Mouse (Mus musculus) neural tube, embryonic 11.5 days (tissue): ENCODE measurements around the gene Stard13. TPM values are rescaled to one million over a fixed set of nuclear protein-coding genes. Genes with fewer than 3 reads are reported as not detected.

Source experiments
- ATAC-seq: fragments of 200-750 bp; cut with Nextera tagmentation; 2 replicates; pipeline ENCODE4 v1.8.0; 2017; ENCODE audit warnings: moderate number of reproducible peaks, mild to moderate bottlenecking, moderate TSS enrichment, moderate library complexity; ENCODE audit not compliant: insufficient read depth, low FRiP score, low TSS enrichment
- DNase-seq: peaks from one replicate; pipeline ENCODE4 v3.0.0-alpha.2; 2015; ENCODE audit warnings: low spot score
- H3K27ac ChIP-seq: fragments of 300-500 bp; sonication (generic); 2 replicates; pipeline ENCODE4 v1.5.1; 2014; ENCODE audit warnings: low read depth, mild to moderate bottlenecking, low read length
- H3K27me3 ChIP-seq: fragments of 300-500 bp; sonication (generic); 2 replicates; pipeline ENCODE4 v1.6.1; 2014; ENCODE audit warnings: mild to moderate bottlenecking, low read length, mixed read lengths; ENCODE audit not compliant: control insufficient read depth, insufficient read depth
- H3K36me3 ChIP-seq: fragments of 300-500 bp; sonication (generic); 2 replicates; pipeline ENCODE4 v1.6.1; 2014; ENCODE audit warnings: mild to moderate bottlenecking, low read length, moderate library complexity, mixed read lengths; ENCODE audit not compliant: control insufficient read depth, insufficient read depth
- H3K4me1 ChIP-seq: fragments of 300-500 bp; sonication (generic); 2 replicates; pipeline ENCODE4 v1.6.1; 2014; ENCODE audit warnings: low read length, mixed read lengths; ENCODE audit not compliant: control insufficient read depth, insufficient read depth
- H3K4me2 ChIP-seq: fragments of 300-500 bp; sonication (generic); 2 replicates; pipeline ENCODE4 v1.6.1; 2014; ENCODE audit warnings: low read depth, mild to moderate bottlenecking, moderate library complexity
- H3K4me3 ChIP-seq: fragments of 300-500 bp; sonication (generic); 2 replicates; pipeline ENCODE4 v1.5.1; 2014; ENCODE audit warnings: low read depth, low read length
- H3K9ac ChIP-seq: fragments of 300-500 bp; sonication (generic); 2 replicates; pipeline ENCODE4 v1.6.1; 2014; ENCODE audit warnings: mild to moderate bottlenecking, low read length
- H3K9me3 ChIP-seq: fragments of 300-500 bp; sonication (generic); 2 replicates; pipeline ENCODE4 v1.6.1; 2016; ENCODE audit warnings: low read length; ENCODE audit not compliant: control insufficient read depth
- WGBS: fragments of 180-500 bp; shearing (Covaris S2); extraction: QIAGEN DNeasy Blood & Tissue Kit; methylation state at CpG from one replicate; pipeline ENCODE4 v1.1.7; 2014; 5-methylcytosine and 5-hydroxymethylcytosine counted together
- polyA plus RNA-seq: library from polyadenylated mRNA; unstranded; fragments of >200 nt; fragmentation: Nextera tagmentation; extraction: Ambion mirVana; gene quantifications from 2 replicates; pipeline ENCODE4 v1.2.1, GENCODE M21; 2014

The Stard13 gene
- polyA plus RNA-seq, 1 experiment from 2014 or later, result 7.5 TPM

DNA sequence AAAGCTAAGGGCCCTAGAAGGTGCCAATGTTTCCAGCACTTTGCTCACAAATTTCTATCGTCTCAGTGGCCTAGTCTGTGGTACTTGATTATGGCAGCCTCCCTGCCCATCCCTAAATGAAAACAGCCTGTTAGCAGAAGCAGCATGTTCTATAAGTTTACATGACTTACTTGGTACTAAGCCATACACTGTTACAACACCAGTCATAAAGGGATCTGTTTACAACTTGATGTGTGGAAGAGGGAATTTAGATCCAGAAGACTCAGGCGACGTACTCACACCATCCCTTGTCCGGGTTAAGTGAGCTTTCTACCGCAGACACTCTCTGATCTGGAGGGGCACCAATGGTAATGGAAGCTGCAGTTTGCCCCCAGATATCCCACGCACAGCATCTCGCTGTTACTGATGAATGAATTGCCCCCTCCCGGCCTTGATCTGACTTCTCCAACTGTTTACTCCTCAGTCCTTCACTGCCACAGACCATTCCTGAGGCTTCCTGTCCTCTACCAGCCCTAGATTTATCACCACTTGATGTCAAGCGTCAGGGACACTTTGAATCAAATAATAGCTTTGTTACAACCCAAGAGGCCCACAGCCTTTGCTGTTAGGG lies 53.4 kb downstream of the Stard13 start:
- WGBS, result 78% methylated on average over 9 of the region's 9 CpGs
- Histone ChIP-seq H3K27ac (no peak overlapping the region), H3K9ac (no peak overlapping the region), H3K4me3 (no peak overlapping the region), H3K36me3 (no peaks in the 10 kb centered on the region), H3K4me1 (no peaks in the 10 kb centered on the region), H3K4me2 (no peak overlapping the region), H3K27me3 (no peaks in the 10 kb centered on the region), H3K9me3 (no peaks in the 10 kb centered on the region)
- DNase-seq, result no peak
- ATAC-seq, result no peak

DNA sequence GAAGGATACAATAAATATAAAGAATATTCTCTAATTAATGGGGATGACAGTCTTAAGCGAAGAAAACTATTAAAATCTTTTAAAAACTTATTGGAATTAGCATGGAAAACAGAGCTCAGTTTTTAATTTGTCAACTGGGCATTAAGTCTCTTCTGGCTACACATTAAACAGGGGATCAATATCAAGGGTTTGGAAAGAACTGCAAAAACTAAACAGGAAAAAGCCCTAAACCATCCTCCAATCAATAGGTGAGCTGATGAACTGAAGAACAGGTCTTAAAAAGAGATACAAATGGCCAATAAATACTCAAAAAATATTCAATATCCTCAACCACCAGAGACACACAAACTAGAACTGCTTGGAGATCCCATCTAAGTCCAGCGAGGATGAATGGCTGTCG lies 56.5 kb downstream of the Stard13 start:
- DNase-seq, result no peak
- Histone ChIP-seq H3K27me3 (no peaks in the 10 kb centered on the region), H3K4me1 (no peaks in the 10 kb centered on the region), H3K27ac (no peak overlapping the region), H3K9me3 (no peaks in the 10 kb centered on the region), H3K9ac (no peak overlapping the region), H3K4me3 (no peak overlapping the region), H3K4me2 (no peak overlapping the region), H3K36me3 (no peaks in the 10 kb centered on the region)
- no peak for ATAC-seq
- 91% methylated on average over 3 of the region's 3 CpGs for WGBS

DNA sequence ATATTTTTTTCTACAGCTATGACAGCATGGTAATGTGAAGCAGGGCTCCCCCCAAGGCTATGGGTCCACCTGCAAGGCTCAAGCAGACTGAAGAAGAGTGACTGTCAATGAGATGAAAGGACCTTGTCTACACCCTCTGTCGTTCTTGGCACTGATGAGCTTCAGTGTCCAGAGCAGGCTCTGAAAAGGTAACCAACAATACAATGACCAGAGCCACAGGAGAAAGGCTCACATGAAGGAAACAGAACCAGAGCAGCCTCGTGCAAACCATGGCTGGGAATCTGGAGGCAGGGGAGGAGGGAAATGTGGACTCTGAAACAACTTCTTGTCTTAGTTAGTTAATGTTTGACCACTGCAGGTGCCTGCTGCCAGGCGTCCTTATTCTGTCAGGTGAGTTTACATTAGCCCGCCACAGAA lies 57.7 kb downstream of the Stard13 start:
- ATAC-seq (no peak), DNase-seq (no peak)
- Histone ChIP-seq H3K4me1 (no peaks in the 10 kb centered on the region), H3K27ac (no peak overlapping the region), H3K9me3 (no peaks in the 10 kb centered on the region), H3K4me2 (no peak overlapping the region), H3K4me3 (no peak overlapping the region), H3K9ac (no peak overlapping the region), H3K36me3 (no peaks in the 10 kb centered on the region), H3K27me3 (no peaks in the 10 kb centered on the region)
- WGBS, result 74% methylated on average over 4 of the region's 4 CpGs

DNA sequence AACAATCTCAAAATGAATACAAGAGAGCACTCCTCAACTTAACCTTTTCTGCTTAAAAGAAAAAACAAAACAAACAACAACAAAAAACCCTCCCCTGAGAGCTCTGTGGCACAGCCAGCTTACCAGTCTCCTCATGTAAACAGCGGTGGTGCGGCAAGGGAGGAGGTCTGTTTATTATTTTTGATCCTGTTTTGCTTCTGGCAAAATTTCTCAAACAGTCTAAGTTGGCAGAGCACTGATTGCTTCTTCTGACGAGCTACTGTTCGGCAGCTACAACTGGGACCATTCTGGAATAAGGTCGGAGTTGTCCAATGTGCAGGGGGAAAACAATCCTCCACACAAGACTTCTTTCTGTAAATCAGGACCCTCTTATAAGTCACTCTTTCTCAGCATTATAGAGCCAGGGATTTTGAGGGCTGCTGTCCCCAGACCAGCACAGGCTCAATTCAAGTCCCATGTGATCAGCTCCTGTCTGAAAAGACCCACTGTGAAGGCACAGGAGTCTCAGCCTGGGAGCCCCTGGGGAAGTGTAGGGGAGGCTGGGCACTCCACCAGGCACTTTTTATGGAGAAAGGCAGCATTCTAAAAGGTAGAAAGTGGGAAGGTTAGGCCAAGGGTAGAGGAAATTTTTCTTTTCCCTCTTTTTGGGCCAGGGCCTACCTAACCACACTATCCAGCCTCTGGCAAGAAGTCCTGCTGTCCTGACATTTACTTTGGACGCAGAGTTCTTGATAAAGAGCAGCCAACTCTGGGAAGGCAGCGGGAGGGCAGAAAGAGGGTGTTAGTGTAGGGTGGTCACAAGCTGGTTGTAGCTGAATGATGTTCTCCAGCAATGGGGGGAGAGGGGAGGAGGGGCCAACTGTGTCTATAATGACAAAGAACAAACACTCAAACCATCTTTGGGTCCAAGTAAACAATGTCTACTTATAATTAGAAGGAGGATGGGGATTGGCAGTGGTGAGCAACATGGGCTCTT lies 58.9 kb downstream of the Stard13 start:
- DNase-seq, result no peak
- H3K4me2 ChIP-seq, result no peak overlapping the region
- H3K36me3 ChIP-seq, result no peaks in the 10 kb centered on the region
- no peak overlapping the region for H3K27ac ChIP-seq
- no peak overlapping the region for H3K4me3 ChIP-seq
- no peak overlapping the region for H3K9ac ChIP-seq
- no peaks in the 10 kb centered on the region for H3K4me1 ChIP-seq
- no peak for ATAC-seq
- WGBS, result 77% methylated on average over 7 of the region's 7 CpGs
- no peaks in the 10 kb centered on the region for H3K27me3 ChIP-seq
- H3K9me3 ChIP-seq, result no peaks in the 10 kb centered on the region

DNA sequence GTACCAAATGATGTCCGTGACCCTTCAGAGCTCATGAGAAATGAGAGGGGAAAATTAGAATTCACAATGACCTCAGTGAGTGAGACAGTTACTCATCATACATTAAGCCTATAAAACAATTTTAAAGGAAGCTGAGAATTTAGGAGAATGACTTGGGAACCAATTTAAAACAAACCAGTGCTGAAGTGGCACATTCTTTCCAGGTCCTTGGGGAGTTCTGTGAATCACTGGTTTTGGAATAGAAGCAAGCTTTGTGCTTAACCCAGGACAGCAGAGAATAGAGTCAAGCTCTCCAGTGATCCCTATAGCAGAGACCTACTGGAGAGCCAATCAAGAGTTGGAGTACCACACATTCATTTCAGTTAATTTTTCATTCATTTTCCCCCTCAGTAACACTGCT lies 59.9 kb downstream of the Stard13 start:
- Histone ChIP-seq H3K9me3 (no peaks in the 10 kb centered on the region), H3K4me2 (no peak overlapping the region), H3K9ac (no peak overlapping the region), H3K27ac (no peak overlapping the region), H3K27me3 (no peaks in the 10 kb centered on the region), H3K4me3 (no peak overlapping the region), H3K36me3 (no peaks in the 10 kb centered on the region), H3K4me1 (no peaks in the 10 kb centered on the region)
- no peak for DNase-seq
- ATAC-seq, result no peak
- 79% methylated on average over 1 of the region's 1 CpGs for WGBS

DNA sequence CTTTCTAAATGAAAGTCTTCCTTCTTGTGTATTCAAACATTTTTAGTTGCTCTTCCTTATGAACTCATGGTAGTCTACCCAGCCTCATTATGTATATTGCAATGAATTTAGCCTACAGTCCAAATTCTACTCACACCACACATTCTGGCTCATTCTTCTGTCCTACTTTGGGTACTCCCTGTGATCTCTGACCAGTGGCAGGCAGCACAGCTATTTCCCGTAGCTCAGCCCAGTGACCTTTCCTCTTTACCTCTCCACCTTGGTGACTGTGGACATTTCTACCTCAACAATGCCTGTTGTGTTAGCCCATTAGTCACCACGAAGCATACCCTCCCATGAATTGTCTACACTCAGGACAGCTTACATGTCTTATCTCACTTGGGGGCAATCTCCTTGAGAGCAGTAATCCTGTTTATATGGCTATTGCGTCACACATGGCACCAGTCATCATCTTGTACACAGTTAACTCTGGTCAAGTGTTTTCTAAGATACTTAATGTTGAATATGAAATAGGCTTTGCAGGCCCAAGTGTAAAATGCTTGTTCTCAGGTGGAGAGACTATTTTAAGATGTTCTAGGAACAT lies 63.4 kb downstream of the Stard13 start:
- ATAC-seq, result no peak
- no peak overlapping the region for H3K4me3 ChIP-seq
- H3K27ac ChIP-seq, result no peak overlapping the region
- no peak overlapping the region for H3K4me2 ChIP-seq
- H3K36me3 ChIP-seq, result no peaks in the 10 kb centered on the region
- H3K4me1 ChIP-seq, result no peaks in the 10 kb centered on the region
- WGBS, result 88% methylated on average over 3 of the region's 3 CpGs
- no peaks in the 10 kb centered on the region for H3K27me3 ChIP-seq
- no peak overlapping the region for H3K9ac ChIP-seq
- H3K9me3 ChIP-seq, result no peaks in the 10 kb centered on the region
- DNase-seq, result no peak

DNA sequence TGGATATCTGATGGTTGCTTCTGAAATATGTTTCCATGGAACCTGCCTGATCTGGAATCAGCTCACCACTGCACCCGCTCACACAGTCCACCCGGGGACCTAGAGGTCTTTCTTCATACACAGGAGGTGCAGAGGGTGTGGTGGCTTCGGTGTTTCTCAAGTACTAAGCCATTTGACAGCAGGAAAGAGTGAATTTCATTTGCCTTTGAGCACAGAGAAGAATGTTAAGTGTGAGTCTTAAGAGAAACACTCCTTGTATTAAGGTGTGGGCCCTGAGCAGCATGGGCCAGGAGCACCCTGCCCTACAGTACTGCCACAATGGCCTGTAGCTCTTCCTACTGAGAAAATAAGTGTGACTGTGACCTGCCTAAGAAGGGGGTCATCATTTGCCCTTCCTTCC lies 65.4 kb downstream of the Stard13 start:
- no peaks in the 10 kb centered on the region for H3K4me1 ChIP-seq
- H3K9ac ChIP-seq, result no peak overlapping the region
- DNase-seq (no peak), ATAC-seq (no peak)
- no peaks in the 10 kb centered on the region for H3K27me3 ChIP-seq
- H3K9me3 ChIP-seq, result no peaks in the 10 kb centered on the region
- H3K36me3 ChIP-seq, result no peaks in the 10 kb centered on the region
- no peak overlapping the region for H3K4me2 ChIP-seq
- WGBS, result 90% methylated on average over 3 of the region's 3 CpGs
- H3K27ac ChIP-seq, result no peak overlapping the region
- H3K4me3 ChIP-seq, result no peak overlapping the region

DNA sequence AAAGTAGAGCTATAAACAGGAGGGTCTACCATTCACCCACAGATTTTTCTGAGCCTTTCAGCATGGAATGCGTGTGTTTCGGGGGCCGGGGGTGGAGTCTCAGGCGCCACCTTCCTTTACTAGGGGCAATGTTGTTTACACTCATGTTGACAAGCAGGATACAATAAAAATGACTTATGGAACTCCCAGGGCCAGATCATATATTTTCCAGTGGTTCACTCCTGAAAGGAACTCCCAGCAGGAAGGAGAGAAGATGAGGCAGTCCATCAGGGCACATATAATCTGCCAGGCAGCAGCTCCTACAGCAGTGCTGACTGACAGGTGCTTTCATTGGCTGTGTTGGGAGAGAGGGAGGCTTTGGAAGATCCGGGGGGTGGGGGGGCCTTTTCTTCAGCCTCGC lies 66.0 kb downstream of the Stard13 start:
- H3K9ac ChIP-seq, result no peak overlapping the region
- H3K27me3 ChIP-seq, result no peaks in the 10 kb centered on the region
- no peak for DNase-seq
- H3K4me3 ChIP-seq, result no peak overlapping the region
- no peaks in the 10 kb centered on the region for H3K4me1 ChIP-seq
- no peaks in the 10 kb centered on the region for H3K36me3 ChIP-seq
- 61% methylated on average over 6 of the region's 6 CpGs for WGBS
- H3K27ac ChIP-seq, result no peak overlapping the region
- ATAC-seq, result no peak
- H3K9me3 ChIP-seq, result no peaks in the 10 kb centered on the region
- no peak overlapping the region for H3K4me2 ChIP-seq
